ENCODE assay signal across 21 mouse cellular contexts in genomic region chr5:139441726-139442018, GRCm38 (mm10). TPM values are rescaled to one million over a fixed set of nuclear protein-coding genes. Genes with fewer than 3 reads are reported as not detected.
DNase-seq lines count a peak whose midpoint lies in the region; ATAC-seq and TF ChIP-seq lines count a peak whose summit lies in the region.
"Had no signal": no experiment of that assay in that cellular context is flagged by ENCODE, and none has a peak within 500 bp of the region (broad histone marks: within the 10 kb centered on the region; RNA-seq: fewer than 3 reads in every experiment).

No protein-coding gene starts in this region.

- no peak overlapping the region for H3K9ac ChIP-seq in forebrain, embryonic 15.5 days (replicated peaks)
- H3K9ac ChIP-seq in forebrain, postnatal 0 days = no peak overlapping the region
- no peak overlapping the region for H3K9ac ChIP-seq in hindbrain, embryonic 13.5 days
- no peak overlapping the region for H3K9ac ChIP-seq in hindbrain, postnatal 0 days (replicated peaks; ENCODE audit: low read length)
- no peak overlapping the region for H3K9ac ChIP-seq in neural tube, embryonic 14.5 days (replicated peaks; ENCODE audit: low read depth, low read length)
- H3K9ac ChIP-seq: heart, embryonic 15.5 days had no signal

- H3K36me3 ChIP-seq in forebrain, embryonic 15.5 days = no peaks in the 10 kb centered on the region
- H3K36me3 ChIP-seq in forebrain, postnatal 0 days (ENCODE audit: insufficient read depth) = no peaks in the 10 kb centered on the region
- no peaks in the 10 kb centered on the region for H3K36me3 ChIP-seq in hindbrain, embryonic 13.5 days
- H3K36me3 ChIP-seq in hindbrain, postnatal 0 days (ENCODE audit: insufficient read depth, low read length) = no peaks in the 10 kb centered on the region
- H3K36me3 ChIP-seq in neural tube, embryonic 14.5 days (ENCODE audit: control insufficient read depth, insufficient read depth, low read length) = no peaks in the 10 kb centered on the region
- H3K36me3 ChIP-seq: heart, embryonic 15.5 days; hindbrain, embryonic 10.5 days had no signal

- ATAC-seq in forebrain, embryonic 15.5 days (replicated peaks) = no peak
- ATAC-seq in forebrain, postnatal 0 days = no peak
- no peak for ATAC-seq in hindbrain, embryonic 13.5 days (ENCODE audit: low FRiP score)
- no peak for ATAC-seq in hindbrain, postnatal 0 days
- ATAC-seq in neural tube, embryonic 14.5 days (ENCODE audit: low read depth) = no peak
- ATAC-seq: CD4-positive, CD25-positive, alpha-beta regulatory T cell, adult 4 months; forebrain, embryonic 14.5 days; inflammation-experienced regulatory T-cells, adult 6 months had no signal

- no peaks in the 10 kb centered on the region for H3K9me3 ChIP-seq in forebrain, embryonic 15.5 days
- no peaks in the 10 kb centered on the region for H3K9me3 ChIP-seq in forebrain, postnatal 0 days (ENCODE audit: low read length)
- no peaks in the 10 kb centered on the region for H3K9me3 ChIP-seq in hindbrain, embryonic 13.5 days
- no peaks in the 10 kb centered on the region for H3K9me3 ChIP-seq in hindbrain, postnatal 0 days (ENCODE audit: low read length)
- H3K9me3 ChIP-seq in neural tube, embryonic 14.5 days (ENCODE audit: control insufficient read depth, low read length) = no peaks in the 10 kb centered on the region
- H3K9me3 ChIP-seq: embryonic facial prominence, embryonic 10.5 days; forebrain, embryonic 10.5 days; G1E; heart, embryonic 15.5 days; hindbrain, embryonic 10.5 days had no signal

- no peak overlapping the region for H3K4me3 ChIP-seq in forebrain, embryonic 15.5 days
- no peak overlapping the region for H3K4me3 ChIP-seq in forebrain, postnatal 0 days (ENCODE audit: low read depth, low read length)
- H3K4me3 ChIP-seq in hindbrain, embryonic 13.5 days = no peak overlapping the region
- no peak overlapping the region for H3K4me3 ChIP-seq in hindbrain, postnatal 0 days (ENCODE audit: low read length)
- no peak overlapping the region for H3K4me3 ChIP-seq in left cerebral cortex, adult 2 months
- H3K4me3 ChIP-seq in neural tube, embryonic 14.5 days (ENCODE audit: low read depth, low read length) = no peak overlapping the region
- H3K4me3 ChIP-seq: embryonic facial prominence, embryonic 10.5 days; forebrain, embryonic 10.5 days; heart, embryonic 15.5 days; hindbrain, embryonic 10.5 days had no signal

- H3K4me1 ChIP-seq in forebrain, embryonic 15.5 days = peaks cover 21% of the 10 kb centered on the region
- no peaks in the 10 kb centered on the region; the same call in 1 of the 2 replicates for H3K4me1 ChIP-seq in forebrain, postnatal 0 days (ENCODE audit: insufficient read depth)
- peaks cover 33% of the 10 kb centered on the region for H3K4me1 ChIP-seq in hindbrain, embryonic 13.5 days (replicated peaks)
- H3K4me1 ChIP-seq in hindbrain, postnatal 0 days (ENCODE audit: insufficient read depth, low read length) = peaks cover 17% of the 10 kb centered on the region
- H3K4me1 ChIP-seq in neural tube, embryonic 14.5 days (ENCODE audit: control insufficient read depth, insufficient read depth, low read length) = peaks cover 7% of the 10 kb centered on the region; the same call in 1 of the 2 replicates

- no peak for TF ChIP-seq CTCF in forebrain, postnatal 0 days (IDR thresholded peaks at IDR 0.05; ENCODE audit: low read depth)
- TF ChIP-seq CTCF in hindbrain, postnatal 0 days (IDR thresholded peaks at IDR 0.05; ENCODE audit: low read depth) = no peak
- no peak for TF ChIP-seq CTCF in left cerebral cortex, adult 2 months (IDR thresholded peaks at IDR 0.05)

- DNase-seq in forebrain, postnatal 0 days = no peak
- no peak for DNase-seq in hindbrain, postnatal 0 days (ENCODE audit: low spot score)
- no peak for DNase-seq in left cerebral cortex, adult 2 months (ENCODE audit: extremely low spot score in 1 of 2, low spot score in 2 of 2)
- no peak for DNase-seq in left cerebral cortex, adult 11 months (ENCODE audit: low spot score)
- DNase-seq: adrenal gland, adult 8-10 months; adrenal gland, postnatal 36 days; B cell, adult 2 months; gastrocnemius, postnatal 25 days; heart, postnatal 14 days had no signal

- H3K27ac ChIP-seq in forebrain, embryonic 15.5 days (replicated peaks) = peak overlapping the region; percentile 33; the same call in 1 of the 2 replicates
- H3K27ac ChIP-seq in forebrain, postnatal 0 days (ENCODE audit: low read depth, low read length) = no peak overlapping the region
- peak overlapping the region; percentile 14; the same call in 1 of the 2 replicates for H3K27ac ChIP-seq in hindbrain, embryonic 13.5 days
- H3K27ac ChIP-seq in hindbrain, postnatal 0 days = no peak overlapping the region; the same call in 1 of the 2 replicates
- H3K27ac ChIP-seq in left cerebral cortex, adult 2 months = peak overlapping the region; percentile 28; the same call in 1 of the 2 replicates
- peak overlapping the region; percentile 16; the same call in 1 of the 2 replicates for H3K27ac ChIP-seq in neural tube, embryonic 14.5 days (ENCODE audit: low read depth, low read length)
- H3K27ac ChIP-seq: embryonic facial prominence, embryonic 10.5 days; forebrain, embryonic 10.5 days; heart, embryonic 15.5 days had no signal

- 97% methylated on average over 2 of the region's 2 CpGs for WGBS in forebrain, embryonic 15.5 days
- 87% methylated on average over 2 of the region's 2 CpGs for WGBS in forebrain, postnatal 0 days
- WGBS in hindbrain, embryonic 13.5 days = 96% methylated on average over 2 of the region's 2 CpGs
- WGBS in hindbrain, postnatal 0 days = 86% methylated on average over 2 of the region's 2 CpGs
- 87% methylated on average over 2 of the region's 2 CpGs for WGBS in neural tube, embryonic 14.5 days

- intact Hi-C loops in left cerebral cortex, adult 2 months (cut with DNase I) = no loop called here

- H3K4me2 ChIP-seq in forebrain, embryonic 15.5 days (replicated peaks) = no peak overlapping the region
- no peak overlapping the region for H3K4me2 ChIP-seq in forebrain, postnatal 0 days (ENCODE audit: low read depth)
- H3K4me2 ChIP-seq in hindbrain, embryonic 13.5 days = no peak overlapping the region
- H3K4me2 ChIP-seq in hindbrain, postnatal 0 days (ENCODE audit: low read depth, low read length) = no peak overlapping the region
- H3K4me2 ChIP-seq in neural tube, embryonic 14.5 days (ENCODE audit: low read depth, low read length) = no peak overlapping the region
- H3K4me2 ChIP-seq: heart, embryonic 15.5 days had no signal

- H3K27me3 ChIP-seq in forebrain, embryonic 15.5 days = no peaks in the 10 kb centered on the region
- H3K27me3 ChIP-seq in forebrain, postnatal 0 days (ENCODE audit: insufficient read depth, low read length) = no peaks in the 10 kb centered on the region
- no peaks in the 10 kb centered on the region for H3K27me3 ChIP-seq in hindbrain, embryonic 13.5 days
- H3K27me3 ChIP-seq in hindbrain, postnatal 0 days (ENCODE audit: insufficient read depth, low read length) = no peaks in the 10 kb centered on the region
- H3K27me3 ChIP-seq in neural tube, embryonic 14.5 days (ENCODE audit: control insufficient read depth, insufficient read depth, low read length) = no peaks in the 10 kb centered on the region
- H3K27me3 ChIP-seq: heart, embryonic 15.5 days had no signal

RNA-seq across cellular contexts. Expression of gene 3110082I17Rik, which starts 18.7 kb away (rescaled TPM):
- 20.4 and 21.0 TPM in 2 replicates for polyA plus RNA-seq in forebrain, embryonic 15.5 days (2015; fragmentation: Nextera tagmentation; extraction: Ambion mirVana)
- 10.5 and 11.9 TPM in 2 replicates for total RNA-seq in forebrain, postnatal 0 days (2014; rRNA removed)
- polyA plus RNA-seq in forebrain, postnatal 0 days (2015; fragmentation: Nextera tagmentation; extraction: Ambion mirVana) = 17.4 and 19.4 TPM in 2 replicates
- 16.2 and 16.9 TPM in 2 replicates for polyA plus RNA-seq in hindbrain, embryonic 13.5 days (2015; fragmentation: Nextera tagmentation; extraction: Ambion mirVana)
- total RNA-seq in hindbrain, postnatal 0 days (2014; rRNA removed) = 6.1 and 12.8 TPM in 2 replicates
- polyA plus RNA-seq in hindbrain, postnatal 0 days (2015; fragmentation: Nextera tagmentation; extraction: Ambion mirVana) = 17.1 and 18.2 TPM in 2 replicates
- total RNA-seq in left cerebral cortex, adult 2 months (2021) = 10 to 100 TPM; 16.3 to 17.9 TPM
- 11.7 and 12.1 TPM in 2 replicates for polyA plus RNA-seq in neural tube, embryonic 14.5 days (2014; fragmentation: Nextera tagmentation; extraction: Ambion mirVana)

RNA-seq across cellular contexts. Expression of gene Gper1, which starts 18.7 kb away (rescaled TPM):
- polyA plus RNA-seq in forebrain, embryonic 15.5 days (2015; fragmentation: Nextera tagmentation; extraction: Ambion mirVana) = 7.3 and 8.2 TPM in 2 replicates
- total RNA-seq in forebrain, postnatal 0 days (2014; rRNA removed) = 6.8 and 9.1 TPM in 2 replicates
- 6.8 and 8.1 TPM in 2 replicates for polyA plus RNA-seq in forebrain, postnatal 0 days (2015; fragmentation: Nextera tagmentation; extraction: Ambion mirVana)
- 7.6 and 7.9 TPM in 2 replicates for polyA plus RNA-seq in hindbrain, embryonic 13.5 days (2015; fragmentation: Nextera tagmentation; extraction: Ambion mirVana)
- total RNA-seq in hindbrain, postnatal 0 days (2014; rRNA removed) = 5.8 and 9.6 TPM in 2 replicates
- 5.6 and 6.2 TPM in 2 replicates for polyA plus RNA-seq in hindbrain, postnatal 0 days (2015; fragmentation: Nextera tagmentation; extraction: Ambion mirVana)
- total RNA-seq in left cerebral cortex, adult 2 months (2021) = 1 to 10 TPM; 2.5 to 2.8 TPM
- 6.2 and 9.5 TPM in 2 replicates for polyA plus RNA-seq in neural tube, embryonic 14.5 days (2014; fragmentation: Nextera tagmentation; extraction: Ambion mirVana)
- total RNA-seq: G1E; granulocyte monocyte progenitor cell, adult 5-6 weeks had no signal
- polyA plus RNA-seq: CD4-positive, CD25-positive, alpha-beta regulatory T cell, adult 4 months; G1E; inflammation-experienced regulatory T-cells, adult 6 months had no signal

RNA-seq across cellular contexts. Expression of gene C130050O18Rik, which starts 36.6 kb away (rescaled TPM):
- 0.13 and 0.20 TPM in 2 replicates for polyA plus RNA-seq in forebrain, embryonic 15.5 days (2015; fragmentation: Nextera tagmentation; extraction: Ambion mirVana)
- not detected in 2 replicates for total RNA-seq in forebrain, postnatal 0 days (2014; rRNA removed)
- polyA plus RNA-seq in forebrain, postnatal 0 days (2015; fragmentation: Nextera tagmentation; extraction: Ambion mirVana) = 0.13 TPM in 1 of 2 replicates, not detected in the other
- polyA plus RNA-seq in hindbrain, embryonic 13.5 days (2015; fragmentation: Nextera tagmentation; extraction: Ambion mirVana) = 0.13 and 0.22 TPM in 2 replicates
- total RNA-seq in hindbrain, postnatal 0 days (2014; rRNA removed) = 1.1 TPM in 1 of 2 replicates, not detected in the other
- 0.34 TPM in 1 of 2 replicates, not detected in the other for polyA plus RNA-seq in hindbrain, postnatal 0 days (2015; fragmentation: Nextera tagmentation; extraction: Ambion mirVana)
- under 1 TPM; 0.29 to 0.63 TPM for total RNA-seq in left cerebral cortex, adult 2 months (2021)
- polyA plus RNA-seq in neural tube, embryonic 14.5 days (2014; fragmentation: Nextera tagmentation; extraction: Ambion mirVana) = 0.17 and 0.23 TPM in 2 replicates
- polyA plus RNA-seq: CD4-positive, CD25-positive, alpha-beta regulatory T cell, adult 4 months; inflammation-experienced regulatory T-cells, adult 6 months had no signal

RNA-seq across cellular contexts. Expression of gene Zfand2a, which starts 42.7 kb away (rescaled TPM):
- polyA plus RNA-seq in forebrain, embryonic 15.5 days (2015; fragmentation: Nextera tagmentation; extraction: Ambion mirVana) = 14.2 and 17.5 TPM in 2 replicates
- 50.4 and 51.7 TPM in 2 replicates for total RNA-seq in forebrain, postnatal 0 days (2014; rRNA removed)
- 23.9 and 29.8 TPM in 2 replicates for polyA plus RNA-seq in forebrain, postnatal 0 days (2015; fragmentation: Nextera tagmentation; extraction: Ambion mirVana)
- polyA plus RNA-seq in hindbrain, embryonic 13.5 days (2015; fragmentation: Nextera tagmentation; extraction: Ambion mirVana) = 13.1 and 13.3 TPM in 2 replicates
- 55.2 and 61.1 TPM in 2 replicates for total RNA-seq in hindbrain, postnatal 0 days (2014; rRNA removed)
- 19.4 and 26.2 TPM in 2 replicates for polyA plus RNA-seq in hindbrain, postnatal 0 days (2015; fragmentation: Nextera tagmentation; extraction: Ambion mirVana)
- 10 to 100 TPM; 53.9 to 60.0 TPM for total RNA-seq in left cerebral cortex, adult 2 months (2021)
- 13.3 and 15.2 TPM in 2 replicates for polyA plus RNA-seq in neural tube, embryonic 14.5 days (2014; fragmentation: Nextera tagmentation; extraction: Ambion mirVana)

Comparison
In these comparisons a context has a peak if more than half of its experiments do, and no peak if none do; other contexts are left out.
1. H3K27ac ChIP-seq: peak in forebrain, embryonic 15.5 days (single experiment), hindbrain, embryonic 13.5 days (single experiment), left cerebral cortex, adult 2 months (single experiment) and neural tube, embryonic 14.5 days (single experiment); none in forebrain, postnatal 0 days (single experiment) and hindbrain, postnatal 0 days (single experiment).